Mouse (Mus musculus) spleen, postnatal 10 days (tissue): ENCODE measurements around the gene Nfat5.

Experiments
- DNase-seq, 2 experiments: peaks; one replicate each; pipeline ENCODE4 v3.0.0; 2021 to 2022; ENCODE audit warnings: low spot score in 2 of 2

The Nfat5 gene

GRCm38 (mm10) chr8:107292119-107292927 lies 947 bp upstream of the Nfat5 start:
- peak in 1 of 2 experiments; percentile 51 for DNase-seq

- peak; percentile 57 to 60 for DNase-seq
These were observed 665 bp downstream of the Nfat5 start for GRCm38 (mm10) chr8:107293641-107294628.

- DNase-seq: no peak
These were observed 2.2 kb downstream of the Nfat5 start for GRCm38 (mm10) chr8:107295450-107295849.

- no peak for DNase-seq
These were observed 18.6 kb downstream of the Nfat5 start for GRCm38 (mm10) chr8:107311876-107312275.

GRCm38 (mm10) chr8:107324142-107324541 lies 30.9 kb downstream of the Nfat5 start:
- DNase-seq: peak; percentile 50 to 74

- peak in 1 of 2 experiments; percentile 15 for DNase-seq
These were observed 36.3 kb downstream of the Nfat5 start for GRCm38 (mm10) chr8:107329595-107329994.

- DNase-seq: no peak
These were observed 43.2 kb downstream of the Nfat5 start for GRCm38 (mm10) chr8:107336480-107336879.

- no peak for DNase-seq
These were observed 77.0 kb downstream of the Nfat5 start for GRCm38 (mm10) chr8:107370311-107370710.

GRCm38 (mm10) chr8:107377346-107377745 lies 84.1 kb downstream of the Nfat5 start:
- no peak for DNase-seq

GRCm38 (mm10) chr8:107380734-107381133 lies 87.5 kb downstream of the Nfat5 start:
- no peak for DNase-seq

GRCm38 (mm10) chr8:107381666-107382065 lies 88.4 kb downstream of the Nfat5 start:
- no peak for DNase-seq

- no peak for DNase-seq
These were observed 89.6 kb downstream of the Nfat5 start for GRCm38 (mm10) chr8:107382898-107383297.

- DNase-seq: no peak
These were observed 91.4 kb downstream of the Nfat5 start for GRCm38 (mm10) chr8:107384651-107385050.

GRCm38 (mm10) chr8:107385063-107385462 lies 91.8 kb downstream of the Nfat5 start:
- DNase-seq: no peak

- no peak for DNase-seq
These were observed 92.9 kb downstream of the Nfat5 start for GRCm38 (mm10) chr8:107386171-107386570.

- peak in 1 of 2 experiments; percentile 32 for DNase-seq
These were observed 93.4 kb downstream of the Nfat5 start for GRCm38 (mm10) chr8:107386642-107387041.

- peak in 1 of 2 experiments; percentile 46 for DNase-seq
These were observed 94.6 kb downstream of the Nfat5 start for GRCm38 (mm10) chr8:107387861-107388260.

- no peak for DNase-seq
These were observed 96.3 kb downstream of the Nfat5 start for GRCm38 (mm10) chr8:107389557-107389956.

- no peak for DNase-seq
These were observed 97.3 kb downstream of the Nfat5 start for GRCm38 (mm10) chr8:107390476-107391135.

- no peak for DNase-seq
These were observed 97.9 kb downstream of the Nfat5 start for GRCm38 (mm10) chr8:107391136-107391516.

GRCm38 (mm10) chr8:107395397-107395796 lies 102.1 kb downstream of the Nfat5 start:
- DNase-seq: no peak
